Mouse (Mus musculus): ENCODE data around the gene Ank3. TPM values are rescaled to one million over a fixed set of nuclear protein-coding genes. Genes with fewer than 3 reads are reported as not detected.
A peak's percentile ranks its signal among the peaks of the same experiment; 100 is the strongest.

The Ank3 gene
- polyA plus RNA-seq, 1 experiment from 2014 or later, result 76.6 TPM

- H3K9ac ChIP-seq, result no peak overlapping the region
- ATAC-seq (ENCODE audit: low FRiP score, low read depth), result no peak
- H3K4me3 ChIP-seq, result no peak overlapping the region
- WGBS, result 83% methylated on average over 5 of the region's 5 CpGs
- no peaks in the 10 kb centered on the region for H3K27me3 ChIP-seq
- H3K36me3 ChIP-seq, result no peaks in the 10 kb centered on the region
- peak overlapping the region; percentile 56; the same call in 1 of the 2 replicates for H3K4me2 ChIP-seq
- no peaks in the 10 kb centered on the region for H3K9me3 ChIP-seq
- H3K27ac ChIP-seq (replicated peaks), result peak overlapping the region; percentile 97; the same call in 1 of the 2 replicates
- peaks cover 17% of the 10 kb centered on the region for H3K4me1 ChIP-seq (replicated peaks)
Observed at GRCm38 (mm10) chr10:69531569-69531968, 133.0 kb downstream of the Ank3 start.

- ATAC-seq (ENCODE audit: low FRiP score, low read depth), result no peak
- no peaks in the 10 kb centered on the region for H3K9me3 ChIP-seq
- H3K27me3 ChIP-seq, result no peaks in the 10 kb centered on the region
- no peak overlapping the region for H3K9ac ChIP-seq
- peak overlapping the region; percentile 56 for H3K4me2 ChIP-seq
- peaks cover 17% of the 10 kb centered on the region for H3K4me1 ChIP-seq (replicated peaks)
- H3K27ac ChIP-seq (replicated peaks), result peak overlapping the region; percentile 97
- WGBS, result 36% methylated on average over 10 of the region's 10 CpGs
- no peaks in the 10 kb centered on the region for H3K36me3 ChIP-seq
- peak overlapping the region; percentile 20 for H3K4me3 ChIP-seq
Observed at GRCm38 (mm10) chr10:69532169-69532730, 133.7 kb downstream of the Ank3 start.

GRCm38 (mm10) chr10:69533505-69534388, 135.2 kb downstream of the Ank3 start:
- peak overlapping the region; percentile 97 for H3K27ac ChIP-seq (replicated peaks)
- peak; percentile 86 for ATAC-seq (ENCODE audit: low FRiP score, low read depth)
- WGBS, result 2% methylated on average over 22 of the region's 22 CpGs

GRCm38 (mm10) chr10:69534716-69535115, 136.1 kb downstream of the Ank3 start:
- Histone ChIP-seq H3K4me2 (peak overlapping the region; percentile 56), H3K4me1 (replicated peaks) (peaks cover 33% of the 10 kb centered on the region), H3K4me3 (peak overlapping the region; percentile 80), H3K27me3 (no peaks in the 10 kb centered on the region), H3K36me3 (no peaks in the 10 kb centered on the region), H3K9ac (peak overlapping the region; percentile 87), H3K9me3 (no peaks in the 10 kb centered on the region), H3K27ac (replicated peaks) (peak overlapping the region; percentile 97)
- 25% methylated on average over 9 of the region's 9 CpGs for WGBS
- ATAC-seq (ENCODE audit: low FRiP score, low read depth), result no peak

More at GRCm38 (mm10) chr10:69533505-69534388, 135.2 kb downstream of the Ank3 start:
- peak overlapping the region; percentile 80 for H3K4me3 ChIP-seq
- peak overlapping the region; percentile 56 for H3K4me2 ChIP-seq
- peak overlapping the region; percentile 87 for H3K9ac ChIP-seq
- H3K36me3 ChIP-seq, result no peaks in the 10 kb centered on the region
- H3K27me3 ChIP-seq, result no peaks in the 10 kb centered on the region
- H3K9me3 ChIP-seq, result no peaks in the 10 kb centered on the region
- peaks cover 31% of the 10 kb centered on the region for H3K4me1 ChIP-seq (replicated peaks)

GRCm38 (mm10) chr10:69535123-69535930, 136.8 kb downstream of the Ank3 start:
- ATAC-seq (ENCODE audit: low FRiP score, low read depth), result peak; percentile 52
- Histone ChIP-seq H3K9ac (peak overlapping the region; percentile 87), H3K4me2 (peak overlapping the region; percentile 56), H3K27ac (replicated peaks) (peak overlapping the region; percentile 97), H3K4me1 (replicated peaks) (peaks cover 36% of the 10 kb centered on the region), H3K9me3 (no peaks in the 10 kb centered on the region), H3K27me3 (no peaks in the 10 kb centered on the region), H3K4me3 (peak overlapping the region; percentile 80), H3K36me3 (no peaks in the 10 kb centered on the region)
- WGBS, result 21% methylated on average over 15 of the region's 15 CpGs

GRCm38 (mm10) chr10:69535931-69536200, 137.3 kb downstream of the Ank3 start:
- 23% methylated on average over 4 of the region's 4 CpGs for WGBS
- no peak for ATAC-seq (ENCODE audit: low FRiP score, low read depth)
- H3K9me3 ChIP-seq, result no peaks in the 10 kb centered on the region

GRCm38 (mm10) chr10:69536372-69537075, 138.0 kb downstream of the Ank3 start:
- ATAC-seq (ENCODE audit: low FRiP score, low read depth), result 0 out of 2 replicates have a peak, but pooled peaks have one; percentile 31
- H3K27ac ChIP-seq (replicated peaks), result peak overlapping the region; percentile 97

More at GRCm38 (mm10) chr10:69535931-69536200, 137.3 kb downstream of the Ank3 start:
- Histone ChIP-seq H3K4me3 (peak overlapping the region; percentile 80), H3K4me2 (peak overlapping the region; percentile 56), H3K4me1 (replicated peaks) (peaks cover 36% of the 10 kb centered on the region), H3K36me3 (no peaks in the 10 kb centered on the region), H3K9ac (peak overlapping the region; percentile 87), H3K27me3 (no peaks in the 10 kb centered on the region), H3K27ac (replicated peaks) (peak overlapping the region; percentile 97)

GRCm38 (mm10) chr10:69538236-69538635, 139.7 kb downstream of the Ank3 start:
- ATAC-seq (ENCODE audit: low FRiP score, low read depth), result no peak

More at GRCm38 (mm10) chr10:69536372-69537075, 138.0 kb downstream of the Ank3 start:
- Histone ChIP-seq H3K4me1 (replicated peaks) (peaks cover 39% of the 10 kb centered on the region), H3K9ac (peak overlapping the region; percentile 87), H3K4me3 (peak overlapping the region; percentile 80), H3K36me3 (no peaks in the 10 kb centered on the region), H3K27me3 (no peaks in the 10 kb centered on the region), H3K9me3 (no peaks in the 10 kb centered on the region), H3K4me2 (peak overlapping the region; percentile 56)
- 45% methylated on average over 9 of the region's 9 CpGs for WGBS

GRCm38 (mm10) chr10:69542439-69542838, 143.9 kb downstream of the Ank3 start:
- 70% methylated on average over 3 of the region's 3 CpGs for WGBS
- Histone ChIP-seq H3K9ac (no peak overlapping the region), H3K36me3 (no peaks in the 10 kb centered on the region), H3K4me1 (replicated peaks) (peaks cover 32% of the 10 kb centered on the region), H3K4me3 (no peak overlapping the region), H3K27me3 (no peaks in the 10 kb centered on the region), H3K27ac (replicated peaks) (no peak overlapping the region), H3K9me3 (no peaks in the 10 kb centered on the region), H3K4me2 (no peak overlapping the region)
- ATAC-seq (ENCODE audit: low FRiP score, low read depth), result no peak

More at GRCm38 (mm10) chr10:69538236-69538635, 139.7 kb downstream of the Ank3 start:
- H3K4me3 ChIP-seq, result peak overlapping the region; percentile 80; the same call in 1 of the 2 replicates
- H3K4me1 ChIP-seq (replicated peaks), result peaks cover 36% of the 10 kb centered on the region
- no peaks in the 10 kb centered on the region for H3K27me3 ChIP-seq
- H3K36me3 ChIP-seq, result no peaks in the 10 kb centered on the region
- no peak overlapping the region for H3K9ac ChIP-seq
- WGBS, result 90% methylated on average over 2 of the region's 2 CpGs
- no peaks in the 10 kb centered on the region for H3K9me3 ChIP-seq
- 0 out of 2 replicates have a peak overlapping the region, but pooled peaks have one; percentile 46 for H3K27ac ChIP-seq (replicated peaks)
- H3K4me2 ChIP-seq, result peak overlapping the region; percentile 56

GRCm38 (mm10) chr10:69543876-69544620, 145.5 kb downstream of the Ank3 start:
- H3K9me3 ChIP-seq, result no peaks in the 10 kb centered on the region
- no peak overlapping the region for H3K9ac ChIP-seq
- H3K4me2 ChIP-seq, result no peak overlapping the region
- no peak overlapping the region for H3K27ac ChIP-seq (replicated peaks)
- no peak for ATAC-seq (ENCODE audit: low FRiP score, low read depth)
- H3K4me3 ChIP-seq, result no peak overlapping the region
- H3K27me3 ChIP-seq, result no peaks in the 10 kb centered on the region
- 90% methylated on average over 10 of the region's 10 CpGs for WGBS
- no peaks in the 10 kb centered on the region for H3K36me3 ChIP-seq
- H3K4me1 ChIP-seq (replicated peaks), result 0 out of 2 replicates have a peak, but pooled peaks cover 18% of the 10 kb centered on the region
